8 mouse cellular contexts compared by ENCODE assay signal in genomic region chr4:96553133-96553819, GRCm38 (mm10). TPM values are rescaled to one million over a fixed set of nuclear protein-coding genes. Genes with fewer than 3 reads are reported as not detected.
DNase-seq lines count a peak whose midpoint lies in the region; ATAC-seq lines count a peak whose summit lies in the region.

Cyp2j6 (minus strand) TSS chr4:96553661.

- H3K4me1 ChIP-seq in hindbrain, embryonic 11.5 days (replicated peaks; ENCODE audit: control insufficient read depth, insufficient read depth, low read length): no peaks in the 10 kb centered on the region
- H3K4me1 ChIP-seq in lung, embryonic 15.5 days: no peaks in the 10 kb centered on the region

- DNase-seq in R1 (ENCODE audit: low read depth, low spot score): peak; percentile 64
- DNase-seq in cerebellum, postnatal 25 days: peak; percentile 24 to 47
- DNase-seq in frontal cortex, postnatal 25 days (ENCODE audit: low spot score in 2 of 2): peak; percentile 16 to 22
- DNase-seq in hindbrain, embryonic 11.5 days (ENCODE audit: low spot score): peak; percentile 59
- peak; percentile 44 to 59 for DNase-seq in layer of hippocampus, postnatal 10 days (ENCODE audit: low spot score in 2 of 2)
- DNase-seq in ovary, postnatal 10 days (ENCODE audit: low spot score): peak; percentile 7
- no peak for DNase-seq in spleen, postnatal 36 days (ENCODE audit: low spot score in 2 of 2)

- ATAC-seq in hindbrain, embryonic 11.5 days (ENCODE audit: low FRiP score): peak; percentile 89
- ATAC-seq in lung, embryonic 15.5 days (ENCODE audit: borderline replicate concordance, extremely low read depth, low FRiP score, low TSS enrichment): peak; percentile 98

- peak within 1 kb of the TSS; percentile 45 for H3K4me3 ChIP-seq in hindbrain, embryonic 11.5 days (ENCODE audit: low read depth, low read length)
- peak within 1 kb of the TSS; percentile 67 for H3K4me3 ChIP-seq in lung, embryonic 15.5 days

- H3K9me3 ChIP-seq in hindbrain, embryonic 11.5 days (ENCODE audit: control insufficient read depth, low read length): no peaks in the 10 kb centered on the region
- H3K9me3 ChIP-seq in lung, embryonic 15.5 days: no peaks in the 10 kb centered on the region

- 3% methylated on average over 16 of the region's 16 CpGs for WGBS in hindbrain, embryonic 11.5 days
- under 1% methylated on average over 16 of the region's 16 CpGs for WGBS in lung, embryonic 15.5 days

- H3K36me3 ChIP-seq in hindbrain, embryonic 11.5 days (ENCODE audit: control insufficient read depth, insufficient read depth, low read length): no peaks in the 10 kb centered on the region
- no peaks in the 10 kb centered on the region for H3K36me3 ChIP-seq in lung, embryonic 15.5 days

- H3K9ac ChIP-seq in hindbrain, embryonic 11.5 days (ENCODE audit: low read depth, low read length): peak within 1 kb of the TSS; percentile 74
- peak within 1 kb of the TSS; percentile 68 for H3K9ac ChIP-seq in lung, embryonic 15.5 days

- no peaks in the 10 kb centered on the region for H3K27me3 ChIP-seq in hindbrain, embryonic 11.5 days (ENCODE audit: control insufficient read depth, insufficient read depth, low read length)
- no peaks in the 10 kb centered on the region for H3K27me3 ChIP-seq in lung, embryonic 15.5 days

- H3K4me2 ChIP-seq in hindbrain, embryonic 11.5 days (replicated peaks; ENCODE audit: low read depth, low read length): peak within 1 kb of the TSS; percentile 47
- peak within 1 kb of the TSS; percentile 69 for H3K4me2 ChIP-seq in lung, embryonic 15.5 days

- H3K27ac ChIP-seq in hindbrain, embryonic 11.5 days (ENCODE audit: low read depth, low read length): no peak within 1 kb of the TSS
- H3K27ac ChIP-seq in lung, embryonic 15.5 days: peak within 1 kb of the TSS; percentile 59

RNA-seq across cellular contexts. Expression of gene Cyp2j6, which starts in this region (rescaled TPM):
- 4.4 and 5.2 TPM in 2 replicates for polyA plus RNA-seq in hindbrain, embryonic 11.5 days (2014; fragmentation: Nextera tagmentation; extraction: Ambion mirVana)
- 10 to 100 TPM; 11.8 to 13.0 TPM for total RNA-seq in layer of hippocampus, postnatal 10 days (2021)
- 6.7 TPM in 2 replicates for polyA plus RNA-seq in lung, embryonic 15.5 days (2015; fragmentation: Nextera tagmentation; extraction: Ambion mirVana)

Comparison
In these comparisons a context has a peak if more than half of its experiments do, and no peak if none do; other contexts are left out.
1. DNase-seq: peak in R1 (single experiment), cerebellum, postnatal 25 days (2 of 2), frontal cortex, postnatal 25 days (2 of 2), hindbrain, embryonic 11.5 days (single experiment), layer of hippocampus, postnatal 10 days (2 of 2) and ovary, postnatal 10 days (single experiment); none in spleen, postnatal 36 days (0 of 2).